Mouse (Mus musculus) naive thymus-derived CD4-positive, alpha-beta T cell, adult 2 months (primary cell): ENCODE measurements around the gene Olfr339.
"Not testable (repeated sequence)": the region's sequence is repeated elsewhere in the genome, so short reads cannot be mapped to it uniquely, and the experiment has no call there.

Experiments used
- DNase-seq: peaks from one replicate; pipeline ENCODE4 v3.0.0-alpha.2; 2011; ENCODE audit warnings: low read depth

The Olfr339 gene

DNA sequence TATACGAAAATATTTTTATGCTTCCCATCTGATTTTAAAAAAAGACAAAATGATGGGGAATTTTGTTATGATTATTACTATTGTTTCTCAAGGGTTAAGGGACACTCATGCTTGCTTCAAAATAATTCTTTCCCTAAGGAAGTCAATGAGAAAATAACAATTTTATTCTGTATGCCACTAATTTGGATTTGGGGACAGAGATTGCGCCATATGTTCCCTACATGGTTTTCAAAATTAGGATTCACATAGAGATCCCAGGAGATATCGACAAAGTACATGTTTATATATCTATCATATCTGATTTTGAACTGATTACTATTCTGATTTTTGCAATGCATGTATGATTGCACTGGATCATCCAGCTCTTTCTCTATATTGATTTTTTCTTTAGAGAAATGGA, at the start of gene Olfr339:
TSS of gene Olfr339 (plus strand) at position 301 of the 400 bp plus-strand sequence.
- DNase-seq = no peak

DNA sequence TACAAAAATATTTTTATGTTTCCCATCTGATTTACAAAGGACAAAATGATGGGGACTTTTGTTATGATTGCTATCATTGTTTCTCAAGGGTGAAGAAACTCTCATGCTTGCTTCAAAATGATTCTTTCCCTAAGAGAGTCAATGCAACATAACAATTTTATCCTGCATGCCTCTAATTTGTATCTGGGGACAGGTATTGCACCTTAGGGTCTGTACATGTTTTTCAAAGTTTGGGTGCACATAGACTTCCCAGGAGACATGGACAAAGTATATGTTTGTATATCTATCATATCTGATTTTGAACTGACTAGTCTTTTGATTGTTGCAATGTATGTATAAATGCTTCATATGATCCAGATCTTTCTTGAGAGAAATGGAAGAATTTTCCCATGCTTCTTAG, 45.5 kb upstream of the Olfr339 start, which contains the start of gene Olfr338:
TSS of gene Olfr338 (plus strand) at position 301 of the 400 bp plus-strand sequence.
- no peak for DNase-seq

DNA sequence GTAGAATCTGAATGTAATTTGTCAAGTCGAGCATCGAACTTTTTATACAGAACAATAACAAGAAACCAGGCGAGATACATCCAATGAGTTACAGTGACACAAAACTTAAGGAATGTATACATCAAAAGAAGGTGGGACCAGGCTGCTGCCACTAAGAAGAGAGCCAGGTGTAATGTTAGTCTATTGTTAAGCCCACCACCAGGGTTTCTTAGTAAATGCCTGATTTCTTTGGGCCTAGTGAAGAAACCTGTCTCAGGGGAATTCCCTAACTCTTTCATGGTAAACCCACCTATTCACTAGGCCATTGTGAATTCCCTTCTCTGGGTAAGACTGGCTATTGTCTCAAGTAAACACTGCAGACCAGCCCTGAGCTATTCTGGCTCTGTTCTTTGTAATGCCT, 3.6 kb upstream of the Olfr339 start:
- DNase-seq = not testable (repeated sequence)

DNA sequence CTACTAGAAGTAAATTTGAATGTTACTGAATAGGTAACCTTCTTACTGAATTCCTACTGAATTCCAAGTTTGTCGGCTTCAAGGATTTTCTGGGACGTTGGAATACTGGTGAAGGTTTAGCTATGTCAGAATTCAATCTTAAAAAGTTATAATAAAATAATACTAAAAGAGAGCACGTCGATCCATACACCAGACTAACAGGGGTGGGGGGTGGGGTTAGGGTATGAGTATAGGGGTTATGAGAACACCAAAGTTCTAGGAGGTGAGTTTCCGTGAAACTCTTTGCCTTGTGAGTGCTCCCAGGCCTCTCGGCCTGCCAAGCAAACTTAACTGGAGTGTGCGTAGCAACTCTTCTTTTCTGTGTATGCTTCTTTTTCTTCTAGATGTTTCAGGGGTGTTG, 3.2 kb upstream of the Olfr339 start:
- DNase-seq = not testable (repeated sequence)

GRCm38 (mm10) chr2:36452287-36452686, 33.5 kb downstream of the Olfr339 start, which contains the start of gene Olfr340:
Olfr340 (plus strand) TSS chr2:36452587.
- no peak for DNase-seq

- no peak for DNase-seq
Observed at GRCm38 (mm10) chr2:36473634-36474033, 54.9 kb downstream of the Olfr339 start.
